Mouse (Mus musculus) CH12.LX (cell line): ENCODE measurements around the gene Minos1. TPM values are rescaled to one million over a fixed set of nuclear protein-coding genes. Genes with fewer than 3 reads are reported as not detected.

ENCODE experiments used
- DNase-seq: peaks from one replicate; pipeline ENCODE4 v3.0.0-alpha.2; 2013; ENCODE audit errors: extremely low read depth
- H3K27ac ChIP-seq: 2 replicates; pipeline ENCODE4 v1.5.1; 2012; ENCODE audit warnings: low read depth, mild to moderate bottlenecking, control low read depth, moderate library complexity; ENCODE audit not compliant: insufficient read depth
- H3K27me3 ChIP-seq: replicated peaks from 2 replicates; pipeline ENCODE3; 2012; ENCODE audit warnings: inconsistent platforms
- H3K36me3 ChIP-seq, 2 experiments: replicated peaks in 1 of 2; 2 replicates each; pipeline versions ENCODE3 to v1.6.1; 2012; ENCODE audit warnings: inconsistent platforms in 1 of 2, low read length in 1 of 2, mild to moderate bottlenecking in 1 of 2, mixed read lengths in 1 of 2, moderate library complexity in 1 of 2; ENCODE audit not compliant: control insufficient read depth in 1 of 2, insufficient read depth in 1 of 2
- H3K4me1 ChIP-seq, 2 experiments: 2 replicates each; pipeline ENCODE4 v1.6.1; 2012; ENCODE audit warnings: inconsistent platforms in 1 of 2, moderate library complexity in 1 of 2; ENCODE audit not compliant: insufficient read depth in 2 of 2, control insufficient read depth in 1 of 2
- H3K4me2 ChIP-seq: 2 replicates; pipeline ENCODE4 v1.6.1; 2012; ENCODE audit warnings: low read depth, mild to moderate bottlenecking, control low read depth; ENCODE audit not compliant: poor library complexity, insufficient read depth, severe bottlenecking
- H3K4me3 ChIP-seq, 3 experiments: fragments of 150-350 bp in 1 of 3; sonication (generic) in 1 of 3; replicated peaks in 1 of 3; 2 replicates each; pipeline versions ENCODE3 to v1.5.1; 2011 to 2012; ENCODE audit warnings: low read depth in 2 of 3, low read length in 2 of 3, mild to moderate bottlenecking in 2 of 3, moderate library complexity in 2 of 3, control low read depth in 1 of 3, improper control_type of control experiment in 1 of 3, inconsistent platforms in 1 of 3, mixed read lengths in 1 of 3; ENCODE audit not compliant: poor library complexity in 1 of 3
- H3K79me2 ChIP-seq: replicated peaks from 2 replicates; pipeline ENCODE4 v1.6.1; 2012; ENCODE audit warnings: mild to moderate bottlenecking, moderate library complexity; ENCODE audit not compliant: control insufficient read depth, poor library complexity, insufficient read depth, severe bottlenecking; ENCODE audit errors: extremely low read depth
- H3K9ac ChIP-seq: 2 replicates; pipeline ENCODE4 v1.6.1; 2012; ENCODE audit warnings: low read depth, mild to moderate bottlenecking, control low read depth, moderate library complexity; ENCODE audit not compliant: insufficient read depth
- H3K9me3 ChIP-seq: replicated peaks from 2 replicates; pipeline ENCODE3; 2012; ENCODE audit warnings: low read length, inconsistent platforms, mixed read lengths
- BHLHE40 ChIP-seq: IDR thresholded peaks from 2 replicates; pipeline ENCODE4 v1.6.1; 2011; ENCODE audit warnings: mild to moderate bottlenecking, low read depth, low read length, improper control_type of control experiment
- CHD1 ChIP-seq: IDR thresholded peaks from 2 replicates; pipeline ENCODE4 v1.6.1; 2012; ENCODE audit warnings: low read depth, low read length, improper control_type of control experiment, inconsistent platforms
- CTCF ChIP-seq, 2 experiments: IDR thresholded peaks in 1 of 2; conservative IDR thresholded peaks in 1 of 2; 2 replicates each; pipeline ENCODE4 v1.5.1; 2011 to 2012; ENCODE audit warnings: low read depth in 2 of 2, low read length in 2 of 2, improper control_type of control experiment in 1 of 2, inconsistent platforms in 1 of 2, mild to moderate bottlenecking in 1 of 2, moderate library complexity in 1 of 2
- E2F4 ChIP-seq: IDR thresholded peaks from 2 replicates; pipeline ENCODE4 v1.6.1; 2011; ENCODE audit warnings: low read depth, low read length, improper control_type of control experiment; ENCODE audit not compliant: insufficient replicate concordance
- ELF1 ChIP-seq: IDR thresholded peaks from 2 replicates; pipeline ENCODE4 v1.6.1; 2014; ENCODE audit warnings: low read depth, mild to moderate bottlenecking, inconsistent platforms, low read length, improper control_type of control experiment
- ETS1 ChIP-seq: conservative IDR thresholded peaks from 2 replicates; pipeline ENCODE4 v1.6.1; 2012; ENCODE audit warnings: low read depth, mild to moderate bottlenecking, inconsistent platforms, low read length, improper control_type of control experiment, moderate library complexity
- GABPA ChIP-seq: IDR thresholded peaks from 2 replicates; pipeline ENCODE4 v1.6.1; 2012; ENCODE audit warnings: low read depth, low read length, improper control_type of control experiment, inconsistent platforms; ENCODE audit not compliant: insufficient replicate concordance
- HCFC1 ChIP-seq: IDR thresholded peaks from 2 replicates; pipeline ENCODE4 v1.6.1; 2012; ENCODE audit warnings: low read depth, mild to moderate bottlenecking, inconsistent platforms, low read length, improper control_type of control experiment
- IRF4 ChIP-seq: IDR thresholded peaks from 2 replicates; pipeline ENCODE4 v1.6.1; 2014; ENCODE audit warnings: low read depth, mild to moderate bottlenecking, inconsistent platforms, low read length, improper control_type of control experiment
- JUND ChIP-seq: conservative IDR thresholded peaks from 2 replicates; pipeline ENCODE4 v1.6.1; 2011; ENCODE audit warnings: low read depth, low read length, improper control_type of control experiment
- MAFK ChIP-seq: IDR thresholded peaks from 2 replicates; pipeline ENCODE4 v1.6.1; 2011; ENCODE audit warnings: low read length, improper control_type of control experiment; ENCODE audit not compliant: insufficient replicate concordance
- MAZ ChIP-seq: IDR thresholded peaks from 2 replicates; pipeline ENCODE4 v1.6.1; 2012; ENCODE audit warnings: low read depth, mild to moderate bottlenecking, inconsistent platforms, low read length, improper control_type of control experiment, moderate library complexity
- MEF2A ChIP-seq: IDR thresholded peaks from 2 replicates; pipeline ENCODE4 v1.6.1; 2014; ENCODE audit warnings: low read depth, mild to moderate bottlenecking, inconsistent platforms, low read length, improper control_type of control experiment, borderline replicate concordance
- MXI1 ChIP-seq: IDR thresholded peaks from 2 replicates; pipeline ENCODE4 v1.6.1; 2011; ENCODE audit warnings: mild to moderate bottlenecking, low read depth, low read length, improper control_type of control experiment
- MYC ChIP-seq: IDR thresholded peaks from 2 replicates; pipeline ENCODE4 v1.6.1; 2011; ENCODE audit warnings: low read depth, mild to moderate bottlenecking, improper control_type of control experiment, low read length
- NELFE ChIP-seq: IDR thresholded peaks from 2 replicates; pipeline ENCODE4 v1.6.1; 2011; ENCODE audit warnings: low read depth, low read length, improper control_type of control experiment
- NRF1 ChIP-seq: IDR thresholded peaks from 2 replicates; pipeline ENCODE4 v1.6.1; 2014; ENCODE audit warnings: low read depth, mild to moderate bottlenecking, inconsistent platforms, low read length, improper control_type of control experiment, moderate library complexity
- PAX5 ChIP-seq: IDR thresholded peaks from 2 replicates; pipeline ENCODE4 v1.6.1; 2012; ENCODE audit warnings: low read length, inconsistent platforms, mixed read lengths
- POLR2A ChIP-seq: IDR thresholded peaks from 2 replicates; pipeline ENCODE4 v1.6.1; 2011; ENCODE audit warnings: low read depth, mild to moderate bottlenecking, improper control_type of control experiment, low read length
- POLR2AphosphoS2 ChIP-seq: IDR thresholded peaks from 2 replicates; pipeline ENCODE4 v1.6.1; 2011; ENCODE audit warnings: low read depth, low read length, improper control_type of control experiment
- RAD21 ChIP-seq: IDR thresholded peaks from 2 replicates; pipeline ENCODE4 v1.6.1; 2011; ENCODE audit warnings: low read depth, mild to moderate bottlenecking, low read length, improper control_type of control experiment, moderate library complexity
- RCOR1 ChIP-seq: conservative IDR thresholded peaks from 2 replicates; pipeline ENCODE4 v1.6.1; 2012; ENCODE audit warnings: low read depth, mild to moderate bottlenecking, inconsistent platforms, low read length, improper control_type of control experiment
- SIN3A ChIP-seq: IDR thresholded peaks from 2 replicates; pipeline ENCODE4 v1.6.1; 2012; ENCODE audit warnings: low read length, improper control_type of control experiment, inconsistent platforms
- SMC3 ChIP-seq: IDR thresholded peaks from 2 replicates; pipeline ENCODE4 v1.6.1; 2011; ENCODE audit warnings: low read depth, low read length, improper control_type of control experiment
- UBTF ChIP-seq: IDR thresholded peaks from 2 replicates; pipeline ENCODE4 v1.6.1; 2012; ENCODE audit warnings: low read depth, mild to moderate bottlenecking, inconsistent platforms, low read length, improper control_type of control experiment, moderate library complexity
- USF1 ChIP-seq: IDR thresholded peaks from 2 replicates; pipeline ENCODE4 v1.6.1; 2014; ENCODE audit warnings: low read depth, mild to moderate bottlenecking, inconsistent platforms, low read length, improper control_type of control experiment
- ZMIZ1 ChIP-seq: IDR thresholded peaks from 2 replicates; pipeline ENCODE4 v1.6.1; 2012; ENCODE audit warnings: low read depth, mild to moderate bottlenecking, inconsistent platforms, low read length, improper control_type of control experiment
- ZNF384 ChIP-seq: IDR thresholded peaks from 2 replicates; pipeline ENCODE4 v1.6.1; 2012; ENCODE audit warnings: low read depth, low read length, improper control_type of control experiment, inconsistent platforms
- dilution Hi-C: fragments of 300-500 bp; cut with MboI; formaldehyde crosslinking; loops from 2 replicates; pipeline ENCODE4 v1.14.3; 2020; ENCODE audit warnings: low sequenced_read_pairs; ENCODE audit not compliant: extremely low pct_unique_long_range_greater_than_20kb, extremely low pct_ligation_motif_present
- in situ Hi-C: fragments of 300-500 bp; cut with MboI; formaldehyde crosslinking; loops from 3 replicates; pipeline ENCODE4 v1.14.3; 2019; ENCODE audit warnings: low sequenced_read_pairs, low pct_ligation_motif_present, low pct_unique_long_range_greater_than_20kb, mixed read lengths
- polyA plus RNA-seq: library from polyadenylated mRNA; unstranded; fragments of >175 nt; gene quantifications from 2 replicates; pipeline ENCODE4 v1.2.1, GENCODE M21; 2012; ENCODE audit warnings: low read depth; ENCODE audit not compliant: insufficient read length
- total RNA-seq, 2 experiments: library from RNA; depleted of rRNA; stranded (reverse); fragments of 300-350 nt in 1 of 2; fragments of >200 nt in 1 of 2; gene quantifications; 2 replicates each; pipeline ENCODE4 v1.2.3; 2012 to 2014

Gene Minos1
- total and polyA plus RNA-seq, 3 experiments: 39.2 to 418 (median 151) TPM

DNA sequence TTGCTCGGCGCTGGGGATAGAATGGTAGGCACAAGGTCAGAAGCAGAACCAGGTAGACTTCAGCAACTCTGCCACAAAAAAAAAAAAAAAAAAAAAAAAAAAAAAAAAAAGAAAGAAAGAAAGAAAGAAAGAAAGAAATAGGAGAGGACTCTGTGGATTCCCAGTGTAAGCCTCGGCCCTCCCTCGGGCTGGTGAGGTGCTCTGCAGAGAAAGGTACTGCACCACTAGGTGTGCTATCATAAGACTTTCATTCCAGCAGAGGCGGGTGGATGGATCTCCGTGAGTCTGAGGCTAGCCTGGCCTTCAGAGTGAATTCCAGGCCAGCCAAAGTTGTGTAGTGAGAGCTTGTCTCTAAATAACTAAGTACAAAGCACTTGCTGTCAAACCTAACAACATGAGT is 10.9 kb upstream of the Minos1 start:
- dilution Hi-C loops (no loop called here), in situ Hi-C loops (no loop called here)
- Histone ChIP-seq H3K9me3 (peaks cover 4% of the 10 kb centered on the region), H3K36me3 (no peaks in the 10 kb centered on the region), H3K27ac (no peak overlapping the region), H3K4me1 (no peaks in the 10 kb centered on the region), H3K4me2 (no peak overlapping the region), H3K4me3 (no peak overlapping the region), H3K79me2 (no peaks in the 10 kb centered on the region)
- DNase-seq: no peak
- TF ChIP-seq ZNF384 (no peak), NRF1 (no peak), CTCF (conservative IDR thresholded peaks at IDR 0.05 in 1 of 2, IDR thresholded peaks at IDR 0.05 in 1 of 2; ENCODE audit: low read depth in 2 of 2, low read length in 2 of 2) (peak in 1 of 2 experiments; percentile 46; a peak in 2 of 4 replicates), HCFC1 (no peak), RAD21 (peak; percentile 2), ELF1 (no peak), POLR2AphosphoS2 (no peak), MAZ (no peak), E2F4 (no peak), RCOR1 (no peak), SIN3A (no peak), SMC3 (peak; percentile 11; the same call in 1 of the 2 replicates), USF1 (no peak), MAFK (no peak), MXI1 (no peak), ETS1 (no peak), UBTF (no peak), CHD1 (no peak), POLR2A (no peak)
- TF ChIP-seq, all 38 proteins: peak for 3
- no peaks in the 10 kb centered on the region for H3K27me3 ChIP-seq
- H3K9ac ChIP-seq: no peak overlapping the region

DNA sequence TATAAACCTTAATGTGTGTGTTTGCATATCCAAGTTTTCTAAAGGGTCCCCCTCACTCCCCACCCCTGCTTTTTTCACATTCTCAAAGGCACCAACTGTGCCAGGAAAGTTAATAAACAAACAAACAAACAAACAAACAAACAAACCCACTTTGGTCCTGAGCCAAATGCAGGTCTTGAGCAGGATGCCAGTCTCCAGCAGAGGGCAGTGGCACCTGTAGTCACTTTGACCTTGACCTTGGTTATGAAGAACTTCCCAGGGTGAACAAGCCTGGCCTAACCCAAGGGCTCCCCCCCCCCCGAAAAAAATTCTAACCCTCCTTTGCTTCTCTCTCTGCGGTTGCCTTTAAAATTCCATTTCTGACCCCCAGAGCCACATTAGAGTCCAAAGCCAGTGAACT is 9.4 kb upstream of the Minos1 start:
- Histone ChIP-seq H3K36me3 (no peaks in the 10 kb centered on the region), H3K27me3 (no peaks in the 10 kb centered on the region), H3K4me1 (peaks cover 0 to 4% of the 10 kb centered on the region in 2 experiments; a peak in 1 of 4 replicates)
- in situ Hi-C loops: no loop called here
- TF ChIP-seq JUND (no peak), GABPA (no peak), NELFE (no peak), POLR2AphosphoS2 (no peak), USF1 (no peak), ZNF384 (no peak), CTCF (conservative IDR thresholded peaks at IDR 0.05 in 1 of 2, IDR thresholded peaks at IDR 0.05 in 1 of 2; ENCODE audit: low read depth in 2 of 2, low read length in 2 of 2) (peak in 1 of 2 experiments; percentile 64; a peak in 2 of 4 replicates), IRF4 (no peak), ZMIZ1 (no peak), MEF2A (no peak), E2F4 (no peak), RAD21 (peak; percentile 54), PAX5 (no peak), MXI1 (no peak), BHLHE40 (no peak), SMC3 (peak; percentile 59), HCFC1 (no peak), MYC (no peak)
- TF ChIP-seq, all 38 proteins: peak for 3
- no peak overlapping the region for H3K4me2 ChIP-seq
- no peak for DNase-seq
- H3K9me3 ChIP-seq: peaks cover 8% of the 10 kb centered on the region
- no peak overlapping the region for H3K9ac ChIP-seq
- no peak overlapping the region for H3K4me3 ChIP-seq
- H3K27ac ChIP-seq: no peak overlapping the region
- dilution Hi-C loops: no loop called here
- H3K79me2 ChIP-seq: no peaks in the 10 kb centered on the region
